Mouse (Mus musculus): ENCODE results near the gene Gpr34.

DNA sequence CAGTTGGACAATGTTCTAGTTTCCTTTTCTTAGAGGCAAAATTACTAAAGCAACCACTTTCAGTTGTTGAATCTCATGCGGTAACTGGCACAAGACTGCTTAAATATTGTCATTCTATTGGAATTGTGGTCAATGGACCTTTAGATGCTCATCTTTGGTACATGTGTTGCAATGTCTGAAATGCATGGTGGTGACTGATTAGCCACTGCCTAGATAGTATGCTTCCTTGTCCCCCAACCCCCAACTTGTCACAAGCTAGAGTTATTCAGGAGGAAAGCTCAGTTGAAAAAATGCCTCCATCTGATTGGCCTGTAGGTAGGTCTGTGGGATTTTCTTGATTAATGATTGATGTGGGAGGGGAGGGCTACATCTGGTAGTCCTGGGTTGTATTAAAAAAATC, 14.6 kb upstream of the Gpr34 start:
- TF ChIP-seq CTCF (IDR thresholded peaks at IDR 0.05; ENCODE audit: borderline replicate concordance, extremely low read depth, insufficient read depth, insufficient read length) (no peak), POLR2A (IDR thresholded peaks at IDR 0.05; ENCODE audit: borderline replicate concordance, extremely low read depth, insufficient read depth, insufficient read length, poor library complexity, severe bottlenecking) (no peak)

Data from brain, embryonic 14.5 days (tissue).